Mouse (Mus musculus) right cerebral cortex, postnatal 36 days (tissue): ENCODE measurements around the gene Rhobtb1.
A peak's percentile ranks its signal among the peaks of the same experiment; 100 is the strongest.

Experiments
- DNase-seq, 2 experiments: peaks; one replicate each; pipeline ENCODE4 v3.0.0; 2022; ENCODE audit warnings: low spot score in 2 of 2, mixed read lengths in 1 of 2

Gene Rhobtb1

GRCm38 (mm10) chr10:69246762-69247161, 95.5 kb downstream of the Rhobtb1 start:
- DNase-seq, result no peak

DNA sequence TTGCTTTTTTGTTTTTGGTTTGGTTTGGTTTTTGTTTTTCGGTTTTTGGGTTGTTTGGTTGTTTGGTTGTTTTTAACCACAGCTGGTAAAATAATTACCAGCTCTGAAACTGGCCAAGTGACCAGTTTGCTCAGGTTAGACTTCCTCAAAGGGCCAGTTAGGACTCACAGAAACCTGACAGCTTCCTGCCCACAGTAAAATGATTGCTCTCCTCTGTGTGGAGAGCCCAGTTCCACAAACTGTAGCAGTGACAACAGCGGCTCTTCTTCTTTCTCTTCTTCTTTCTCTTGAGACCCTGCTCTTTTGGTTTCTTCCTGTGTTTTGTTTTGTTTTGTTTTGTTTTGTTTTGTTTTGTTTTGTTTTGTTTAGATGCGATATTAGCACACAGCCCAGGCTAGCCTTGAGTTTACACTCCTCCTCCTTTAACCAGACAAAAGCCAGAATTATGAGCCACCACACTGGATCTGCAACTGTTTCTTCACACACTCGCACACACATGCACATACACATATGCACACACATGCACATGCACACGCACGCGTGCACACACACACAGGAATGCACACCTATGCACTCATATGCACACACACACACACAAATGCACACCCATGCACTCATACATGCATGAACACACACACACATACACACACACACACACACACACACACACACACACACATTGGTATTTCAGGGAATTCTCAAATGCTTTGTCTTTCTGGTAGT, 96.2 kb downstream of the Rhobtb1 start:
- no peak for DNase-seq

DNA sequence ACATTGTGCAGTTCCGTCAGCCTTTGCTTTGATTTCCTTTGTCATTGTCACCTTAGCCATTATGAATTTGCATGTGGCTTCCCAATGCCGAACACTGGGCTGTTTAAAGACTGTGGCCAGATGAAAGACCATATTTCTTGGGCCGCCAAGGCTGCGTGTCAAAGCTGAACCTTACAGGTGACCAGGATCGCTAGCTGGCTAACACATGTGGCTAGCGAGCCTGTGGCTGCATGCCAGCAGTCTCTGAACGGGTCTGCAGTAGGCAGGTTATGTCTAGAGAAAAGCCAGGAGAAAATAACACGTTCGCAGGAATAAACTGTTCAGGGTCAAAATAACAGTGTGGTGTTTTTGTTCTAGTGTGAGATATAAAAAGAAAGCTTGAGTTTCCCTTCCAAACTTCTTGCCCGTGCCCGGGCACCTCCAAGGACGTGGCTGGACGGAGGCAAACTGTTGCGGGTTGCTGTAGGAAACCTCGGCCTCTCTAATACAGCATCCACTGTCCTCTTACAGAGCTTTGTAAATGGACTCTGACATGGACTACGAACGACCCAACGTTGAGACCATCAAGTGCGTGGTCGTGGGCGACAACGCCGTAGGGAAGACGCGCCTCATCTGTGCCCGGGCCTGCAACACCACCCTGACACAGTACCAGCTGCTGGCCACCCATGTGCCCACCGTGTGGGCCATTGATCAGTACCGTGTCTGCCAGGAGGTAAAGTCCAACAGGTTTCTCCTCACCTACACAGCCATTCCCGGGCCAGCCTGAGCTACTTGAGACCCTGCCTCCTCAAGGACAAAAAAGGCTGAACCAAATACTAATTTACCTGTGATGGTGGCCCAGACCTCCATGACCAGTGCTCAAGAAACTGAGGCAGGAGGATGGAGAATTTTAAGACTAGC, 97.3 kb downstream of the Rhobtb1 start:
- no peak for DNase-seq

DNA sequence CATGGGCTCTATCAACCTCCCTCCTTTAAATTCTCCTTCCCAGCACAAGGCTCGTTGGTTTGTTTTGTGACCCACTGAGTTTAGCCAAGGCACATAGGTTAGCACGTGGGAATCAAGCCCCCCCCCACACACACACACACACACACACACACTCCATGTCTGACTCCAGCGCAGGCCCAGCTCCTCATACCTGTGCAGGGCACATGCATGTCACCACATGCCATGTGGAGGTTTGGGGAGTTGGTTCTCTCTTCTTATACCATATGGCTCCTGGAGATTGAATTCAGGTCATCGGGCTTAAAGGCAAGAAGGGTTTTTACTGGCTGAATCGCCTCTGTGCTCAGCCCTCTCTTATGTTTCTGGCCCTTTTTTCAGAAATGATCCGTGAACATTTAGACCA, 100.0 kb downstream of the Rhobtb1 start:
- no peak for DNase-seq

DNA sequence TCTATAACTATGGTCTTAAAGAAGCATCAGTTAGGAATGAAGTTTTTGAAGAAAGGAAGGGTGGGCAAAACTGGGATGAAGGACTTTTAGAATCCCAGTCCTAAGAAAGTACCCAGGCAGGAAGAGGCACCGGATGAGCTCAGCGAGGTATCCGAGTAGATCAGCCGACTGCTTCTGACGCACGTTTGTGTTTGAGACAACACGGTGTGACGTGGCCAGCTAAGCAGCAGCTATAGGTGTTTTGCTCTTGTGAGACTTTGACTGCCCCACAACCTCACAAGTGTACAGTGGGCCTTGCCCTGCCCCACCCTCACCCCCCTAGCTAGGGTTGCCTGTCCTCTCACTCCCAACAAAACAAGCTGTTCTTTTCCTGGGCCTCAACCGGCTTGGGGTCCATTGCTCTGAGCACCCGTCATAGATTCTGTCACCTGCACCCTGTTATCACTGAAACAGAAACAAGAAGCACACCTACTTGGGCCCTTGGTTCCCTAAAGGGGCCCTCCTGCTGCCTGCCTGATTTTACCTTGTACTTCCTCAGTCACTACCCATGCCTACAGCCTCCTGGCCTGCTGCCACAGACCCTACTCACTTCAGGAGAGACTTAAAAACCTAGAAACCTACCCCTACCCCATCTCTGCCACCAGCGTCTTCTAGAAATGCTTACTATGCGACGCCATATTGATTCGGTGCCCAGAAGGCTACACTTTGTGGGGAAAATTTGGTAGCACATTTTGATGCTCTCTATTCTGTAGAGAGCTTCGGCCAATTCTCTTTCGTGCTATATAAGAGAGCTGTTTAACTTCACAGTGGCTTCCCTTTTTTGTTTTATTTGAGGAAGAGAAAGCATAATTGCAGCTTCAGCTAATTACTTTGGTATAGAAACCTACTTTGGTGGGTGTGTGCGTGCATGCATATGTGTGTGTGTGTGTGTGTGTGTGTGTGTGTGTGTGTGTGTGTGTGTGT, 101.2 kb downstream of the Rhobtb1 start:
- DNase-seq, result no peak

- DNase-seq, result no peak
Observed at GRCm38 (mm10) chr10:69253075-69253685, 101.9 kb downstream of the Rhobtb1 start.

DNA sequence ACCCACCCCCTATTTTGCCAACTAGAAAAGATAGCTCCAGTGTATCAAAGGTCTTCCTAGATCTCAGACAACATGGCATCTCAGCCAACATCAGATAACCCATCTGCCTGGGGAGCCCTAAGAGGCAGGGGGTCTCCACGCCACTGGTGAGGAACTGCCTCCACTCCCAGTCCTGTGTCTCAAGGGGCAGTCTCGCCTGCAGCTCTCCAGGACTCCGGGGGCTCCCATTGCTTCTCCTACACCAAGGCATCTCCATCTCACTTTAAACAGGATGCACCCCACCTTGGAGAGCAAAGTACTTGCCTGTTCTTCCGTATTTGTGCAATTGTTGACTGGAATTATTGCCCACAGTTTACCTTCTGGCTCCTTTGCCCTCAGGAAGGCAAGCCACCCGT, 102.4 kb downstream of the Rhobtb1 start:
- no peak for DNase-seq

GRCm38 (mm10) chr10:69254390-69254847, 103.2 kb downstream of the Rhobtb1 start:
- peak in 1 of 2 experiments; percentile 18 for DNase-seq

DNA sequence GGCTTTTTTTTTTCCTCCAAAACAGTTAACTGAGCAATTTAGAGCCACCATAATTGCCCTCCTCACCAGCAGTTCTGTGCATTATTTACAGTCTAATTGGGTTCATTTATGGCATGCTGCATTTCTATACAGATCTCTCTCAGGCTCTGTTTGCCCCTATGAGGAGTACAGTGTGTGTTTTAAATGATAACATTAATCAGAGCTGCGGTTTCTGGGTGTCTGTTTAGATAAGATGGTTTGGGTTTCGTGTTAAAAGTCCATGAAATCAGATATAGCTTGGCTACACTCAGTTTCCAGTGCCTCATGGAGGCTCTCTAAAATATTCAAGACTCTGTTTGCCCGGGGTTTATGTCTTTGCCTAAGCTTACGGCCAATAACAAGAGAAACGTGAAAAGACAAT, 104.4 kb downstream of the Rhobtb1 start:
- DNase-seq, result no peak

DNA sequence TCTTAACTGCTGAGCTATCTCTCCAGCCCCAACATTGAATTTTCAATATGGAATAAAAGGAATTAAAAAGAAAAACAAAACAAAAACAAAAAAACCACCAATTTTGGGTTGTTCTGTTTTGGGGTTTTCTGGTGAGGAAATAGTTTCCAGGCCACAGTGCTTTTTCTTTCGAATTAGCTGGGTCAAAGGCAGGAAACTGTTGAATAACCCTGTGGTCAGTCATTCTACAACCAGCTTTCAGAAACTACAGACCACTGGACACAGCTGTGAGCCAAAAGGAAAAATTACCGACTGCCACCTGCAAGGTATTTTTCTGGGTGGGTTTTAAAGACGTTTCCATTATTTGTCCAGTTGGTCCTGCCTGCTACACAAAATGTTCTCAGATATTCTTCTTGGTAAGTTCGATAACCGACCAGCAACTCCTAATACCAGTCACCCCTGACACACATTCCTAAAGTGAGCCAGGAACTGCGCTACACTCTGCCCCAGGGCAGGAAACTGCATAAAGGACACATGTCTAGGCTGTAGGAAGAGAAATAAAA, 106.4 kb downstream of the Rhobtb1 start:
- DNase-seq, result no peak

GRCm38 (mm10) chr10:69258588-69258987, 107.4 kb downstream of the Rhobtb1 start:
- no peak for DNase-seq

DNA sequence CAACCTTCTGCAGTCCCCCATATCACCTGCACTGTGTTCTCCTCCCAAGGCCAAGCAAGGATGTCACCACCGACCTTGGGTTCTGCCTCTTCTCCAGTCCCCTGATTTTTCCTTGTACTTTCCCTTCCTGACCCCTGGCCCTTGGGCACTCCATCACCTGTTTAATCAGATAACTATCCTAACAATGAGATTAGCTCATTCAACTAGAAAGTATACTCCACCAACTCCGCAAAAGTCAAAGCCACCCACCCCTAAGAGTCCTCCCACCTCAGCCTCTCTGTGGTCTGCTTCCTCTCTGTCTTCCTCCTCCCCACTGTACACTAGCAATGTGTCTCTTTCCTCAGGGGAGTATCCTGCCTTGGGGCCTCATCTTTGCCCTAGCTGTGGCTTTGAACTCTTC, 107.9 kb downstream of the Rhobtb1 start:
- no peak for DNase-seq

DNA sequence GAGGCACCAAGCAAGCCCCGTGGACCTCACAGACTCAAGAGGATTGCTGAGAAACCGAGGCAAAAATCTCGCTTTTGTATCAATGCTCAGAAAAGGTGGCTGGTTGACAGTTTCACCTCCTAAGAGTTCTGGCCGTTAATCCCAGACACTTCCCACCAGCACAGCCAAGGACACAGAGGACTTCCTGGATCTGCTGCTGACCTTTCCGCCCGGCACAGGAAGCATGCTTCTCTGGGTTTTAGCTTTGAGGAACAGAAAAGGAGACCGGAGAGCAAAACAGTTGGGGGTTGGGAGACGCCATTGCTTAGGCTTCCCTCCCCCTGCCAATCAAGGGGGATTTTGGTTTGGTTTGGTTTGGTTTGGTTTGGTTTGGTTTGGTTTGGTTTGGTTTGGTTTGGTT, 108.7 kb downstream of the Rhobtb1 start:
- DNase-seq, result no peak

DNA sequence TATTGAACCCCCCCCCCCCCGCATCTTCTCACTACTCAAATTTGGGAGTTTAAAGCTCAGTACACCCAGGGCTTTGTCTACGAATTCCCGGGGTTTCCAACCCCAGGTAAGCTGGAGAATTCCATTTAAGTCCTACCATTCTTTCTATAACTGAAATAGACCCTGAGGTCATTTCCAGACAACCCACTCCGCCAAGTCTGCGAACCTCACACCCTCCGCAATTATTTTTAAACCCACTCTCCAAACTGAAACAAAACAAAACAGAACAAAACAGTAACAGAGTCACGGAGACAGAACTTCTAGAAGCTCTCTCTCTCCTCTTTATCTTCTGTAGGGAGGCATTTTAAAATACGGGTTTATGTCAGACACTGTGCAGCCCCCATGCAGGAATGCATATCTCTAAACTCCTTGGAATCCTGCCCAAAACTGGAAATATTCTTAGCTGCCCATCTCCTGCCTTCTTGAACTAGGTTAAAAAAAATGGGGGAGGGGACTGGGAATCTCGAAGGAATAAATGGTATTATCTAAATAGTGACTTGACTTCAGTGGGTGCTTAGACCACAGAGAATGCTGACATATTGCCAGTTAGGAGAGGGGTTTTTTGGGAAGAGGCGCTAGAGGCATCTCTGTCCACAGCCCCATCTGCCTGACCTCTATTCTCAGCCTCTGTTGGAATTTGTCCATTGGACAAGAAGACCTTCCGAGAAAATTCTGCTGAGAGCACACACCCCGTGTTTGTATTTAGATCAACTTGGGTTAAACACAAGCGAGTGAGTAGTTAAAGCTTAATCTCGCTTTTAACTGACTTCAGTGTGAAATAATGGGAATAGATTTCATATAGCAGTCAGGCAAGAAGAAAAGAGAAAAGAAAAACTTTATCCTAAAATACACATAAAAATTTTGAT, 111.9 kb downstream of the Rhobtb1 start:
- no peak for DNase-seq

- no peak for DNase-seq
Observed at GRCm38 (mm10) chr10:69263906-69264305, 112.7 kb downstream of the Rhobtb1 start.

DNA sequence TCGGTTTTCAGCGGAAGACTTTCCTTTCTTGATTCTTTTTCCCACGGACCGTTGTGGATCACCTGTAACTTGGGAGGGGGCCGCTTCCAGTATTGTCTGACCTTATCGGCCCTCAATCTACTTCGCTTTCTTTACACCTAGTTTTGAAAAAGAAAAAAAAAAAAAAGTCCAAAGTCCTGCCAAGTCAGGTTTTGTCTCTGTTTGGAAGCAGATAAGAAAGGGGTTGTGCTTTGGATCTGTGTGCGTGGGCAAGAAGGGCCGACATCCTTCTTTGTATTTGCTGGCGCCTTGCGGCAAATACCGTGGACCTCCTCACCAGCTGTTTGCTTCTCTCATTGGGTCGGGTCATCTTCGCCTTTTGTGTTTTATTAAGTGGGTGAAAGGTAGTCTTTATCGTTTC, 114.2 kb downstream of the Rhobtb1 start:
- DNase-seq, result no peak

DNA sequence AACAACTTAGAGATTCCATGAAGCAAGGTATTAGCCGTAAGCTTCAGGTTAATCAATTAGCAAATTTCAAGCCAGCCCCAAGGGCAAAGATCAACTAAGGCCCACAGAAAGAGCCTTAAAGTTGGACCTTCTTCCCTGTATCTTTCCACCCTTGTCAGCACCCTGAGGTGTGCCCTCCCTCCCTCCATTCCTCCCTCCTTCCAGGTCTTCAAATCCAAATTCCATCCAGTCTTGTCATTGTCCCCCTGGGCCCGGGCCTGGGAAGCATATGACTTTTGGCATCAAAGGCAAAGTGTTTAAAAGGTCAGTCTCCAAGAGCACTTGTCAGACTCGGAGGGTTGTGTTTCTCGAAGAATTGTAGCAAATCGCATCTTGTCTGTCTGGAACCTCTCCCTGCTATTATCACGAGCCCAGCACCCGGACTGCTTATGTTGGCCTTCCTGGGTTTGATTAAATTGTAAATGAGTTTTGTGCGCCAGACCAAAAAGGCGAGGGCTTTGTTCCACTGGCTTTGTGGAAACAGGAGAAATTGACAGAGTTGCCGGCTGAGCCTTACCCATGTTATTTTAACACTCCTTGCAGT, 116.9 kb downstream of the Rhobtb1 start:
- DNase-seq, result no peak

GRCm38 (mm10) chr10:69271436-69271835, 120.2 kb downstream of the Rhobtb1 start:
- no peak for DNase-seq

DNA sequence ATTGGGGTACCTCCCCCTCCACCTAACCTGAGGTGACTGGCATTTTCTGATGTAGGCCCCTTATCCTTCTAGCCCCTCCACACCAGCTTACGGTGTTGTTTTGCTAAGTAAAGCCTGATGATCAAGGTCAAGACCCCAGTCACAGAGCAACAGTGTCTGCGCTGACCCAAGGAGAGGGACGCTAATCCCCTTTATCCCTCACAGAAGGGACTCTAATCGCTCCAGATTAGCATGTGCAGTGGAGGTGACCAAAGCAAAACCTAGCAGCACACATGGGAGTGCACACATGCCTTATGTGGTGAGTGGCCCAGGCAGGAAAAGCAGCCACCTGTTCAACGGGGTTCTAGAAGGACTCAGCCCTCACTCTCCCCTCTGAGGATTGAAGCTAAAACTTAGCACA, 123.0 kb downstream of the Rhobtb1 start:
- no peak for DNase-seq

- DNase-seq, result no peak
Observed at GRCm38 (mm10) chr10:69274705-69275104, 123.5 kb downstream of the Rhobtb1 start.
